Mouse (Mus musculus) urinary bladder, postnatal 4 days (tissue): ENCODE data around the gene Trim71.

Experiments used
- DNase-seq, 2 experiments: peaks; one replicate each; pipeline ENCODE4 v3.0.0; 2021 to 2022; ENCODE audit warnings: low spot score in 2 of 2

The Trim71 gene

DNA sequence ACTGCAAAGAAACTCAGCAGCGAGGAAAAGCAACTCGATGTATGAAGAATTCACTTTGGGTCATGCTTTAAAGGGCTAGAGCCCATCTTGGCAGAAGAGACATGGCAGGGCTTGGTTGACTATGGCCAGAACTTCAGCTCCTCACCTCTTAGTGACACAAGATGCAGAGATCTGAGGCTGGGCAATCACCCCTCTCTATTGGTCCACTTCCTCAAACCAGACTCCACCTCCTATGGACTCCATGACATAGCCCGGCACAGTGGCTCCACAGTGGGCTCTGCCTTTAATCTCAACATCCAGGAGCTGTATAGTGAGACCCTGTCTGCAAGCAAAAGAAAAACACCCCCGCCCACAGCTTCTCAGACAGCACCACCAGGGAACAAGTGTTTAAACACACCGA lies 79.4 kb downstream of the Trim71 start:
- no peak for DNase-seq

DNA sequence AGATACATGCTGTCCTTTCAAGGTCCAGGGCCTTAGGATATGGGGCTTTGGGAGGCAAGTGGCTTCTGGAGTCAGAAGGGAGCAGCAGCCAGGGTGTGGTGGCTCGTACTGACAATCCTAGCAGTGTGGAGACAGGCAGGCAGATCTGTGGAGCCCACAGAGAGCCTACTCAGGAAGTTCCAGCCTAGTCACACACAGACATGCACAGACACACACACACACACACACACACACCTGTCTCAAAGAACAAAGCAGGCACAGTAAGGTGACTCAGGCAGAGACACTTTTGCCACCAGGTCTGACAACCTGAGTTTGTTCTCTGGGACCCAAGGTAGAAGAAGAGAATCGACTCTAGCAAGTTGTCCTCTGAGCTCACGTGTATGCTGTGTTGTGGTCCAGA lies 83.2 kb downstream of the Trim71 start:
- no peak for DNase-seq

DNA sequence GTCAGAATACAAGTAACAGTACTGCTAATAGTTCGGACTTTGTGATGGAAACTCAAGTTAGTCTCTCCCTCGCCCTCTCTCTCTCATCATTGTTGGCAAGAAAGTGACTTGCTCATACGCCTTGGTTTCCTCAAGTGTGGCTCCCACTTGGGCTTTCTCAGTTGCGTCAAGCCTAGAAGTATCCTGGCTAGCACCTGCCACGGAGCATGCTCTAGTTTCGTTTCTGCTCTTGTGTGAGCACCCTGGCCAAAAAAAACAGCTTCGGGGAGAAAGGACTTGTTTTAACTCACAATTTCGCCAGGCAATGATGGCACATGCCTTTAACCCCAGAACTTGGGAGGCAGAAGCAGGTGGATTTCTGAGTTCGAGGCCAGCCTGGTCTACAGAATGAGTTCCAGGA lies 87.2 kb downstream of the Trim71 start:
- DNase-seq, result no peak

DNA sequence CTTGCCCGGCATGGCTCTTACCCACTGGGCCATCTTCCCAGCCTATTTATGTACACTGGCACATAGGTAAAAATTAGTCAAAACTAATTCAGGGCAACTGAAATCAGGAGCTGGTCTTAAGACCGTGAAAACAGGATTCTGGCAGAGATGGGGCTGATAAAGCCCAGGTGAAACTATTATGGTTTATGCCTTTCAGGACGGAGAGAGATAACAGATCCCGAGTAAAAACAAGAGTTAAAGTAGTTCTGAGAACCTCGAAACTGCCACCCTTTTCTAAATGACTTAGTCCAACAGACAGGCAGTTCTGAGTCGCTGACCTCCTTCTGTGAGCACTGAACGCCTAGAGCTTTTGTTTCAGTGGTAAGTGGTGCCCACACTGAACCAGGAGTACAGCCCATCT lies 92.3 kb downstream of the Trim71 start:
- no peak for DNase-seq

DNA sequence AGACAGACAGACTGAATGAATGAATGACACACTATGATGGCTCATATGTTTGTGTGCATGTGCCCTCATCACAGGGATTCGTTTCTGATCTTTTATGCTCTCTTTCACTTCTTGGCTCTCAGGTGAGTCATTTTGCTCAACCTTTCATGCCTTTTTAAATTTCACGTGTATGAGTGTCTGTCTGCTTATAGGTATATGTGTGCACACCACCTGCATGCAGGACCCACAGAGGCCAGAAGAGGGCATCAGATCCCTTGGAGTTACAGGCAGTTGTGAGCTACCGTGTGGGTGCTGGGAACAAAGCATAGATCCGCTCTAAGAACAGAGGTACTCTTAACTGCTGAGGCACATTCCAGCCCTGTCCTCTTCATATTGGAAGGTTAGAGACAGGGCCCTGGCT lies 95.5 kb downstream of the Trim71 start:
- DNase-seq, result no peak

DNA sequence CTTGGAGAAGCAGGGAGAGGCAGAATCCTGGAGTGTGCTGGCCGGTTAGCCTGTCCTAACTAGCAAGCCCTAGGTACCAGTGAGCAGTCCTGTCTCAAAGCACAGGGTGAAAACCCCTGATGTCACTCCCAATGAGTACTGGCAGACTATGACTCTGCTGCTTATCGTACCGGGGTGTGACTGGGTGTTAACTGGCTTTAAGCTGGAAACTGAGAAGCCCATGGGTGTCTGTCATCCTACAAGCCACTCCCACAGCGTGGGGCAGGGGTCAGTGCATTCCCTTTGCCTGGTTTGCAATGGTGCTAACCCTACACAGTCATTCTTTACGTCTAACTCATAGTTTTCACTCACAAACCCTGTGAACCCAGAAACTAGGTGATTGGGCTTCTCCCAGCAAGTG lies 96.0 kb downstream of the Trim71 start:
- DNase-seq, result no peak

DNA sequence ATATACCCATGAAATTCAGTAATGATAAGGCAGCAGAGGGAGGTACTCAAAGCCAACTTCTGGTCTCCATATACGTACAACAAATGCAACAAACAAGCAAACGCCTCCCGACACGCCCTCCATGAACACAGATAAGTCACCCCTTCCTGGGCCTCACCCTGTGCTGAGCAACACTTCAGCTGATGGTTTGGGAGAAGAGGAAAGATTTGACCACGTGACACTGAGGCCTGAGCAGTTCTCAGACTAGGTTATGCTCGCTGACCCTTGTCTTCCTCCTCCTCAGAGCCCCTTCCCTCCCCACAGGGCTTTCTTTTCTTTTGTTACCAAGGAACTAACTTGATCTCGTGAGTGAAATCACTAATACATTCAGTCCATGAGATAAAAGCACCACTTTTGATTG lies 97.3 kb downstream of the Trim71 start:
- no peak for DNase-seq

DNA sequence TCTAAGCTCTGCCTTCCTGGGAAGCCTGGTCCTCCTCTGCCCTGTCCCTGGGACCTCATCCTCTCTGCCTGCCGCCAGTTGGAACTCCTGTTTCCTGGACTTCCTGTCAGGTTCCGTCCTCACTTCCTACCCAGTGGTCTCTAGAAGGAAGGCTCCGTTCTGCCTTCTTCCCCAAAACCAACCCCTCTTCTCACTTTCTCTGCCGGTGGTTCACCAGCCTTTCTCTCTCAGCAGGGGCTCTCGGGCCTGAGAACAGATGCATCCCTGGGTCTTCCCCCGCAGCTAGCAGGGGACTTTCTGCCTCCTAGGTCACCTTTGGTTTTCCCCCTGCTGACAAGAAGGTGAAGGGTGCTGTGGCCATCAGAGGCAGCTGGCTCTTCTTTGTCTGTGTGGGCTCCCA lies 98.7 kb downstream of the Trim71 start:
- DNase-seq, result no peak

DNA sequence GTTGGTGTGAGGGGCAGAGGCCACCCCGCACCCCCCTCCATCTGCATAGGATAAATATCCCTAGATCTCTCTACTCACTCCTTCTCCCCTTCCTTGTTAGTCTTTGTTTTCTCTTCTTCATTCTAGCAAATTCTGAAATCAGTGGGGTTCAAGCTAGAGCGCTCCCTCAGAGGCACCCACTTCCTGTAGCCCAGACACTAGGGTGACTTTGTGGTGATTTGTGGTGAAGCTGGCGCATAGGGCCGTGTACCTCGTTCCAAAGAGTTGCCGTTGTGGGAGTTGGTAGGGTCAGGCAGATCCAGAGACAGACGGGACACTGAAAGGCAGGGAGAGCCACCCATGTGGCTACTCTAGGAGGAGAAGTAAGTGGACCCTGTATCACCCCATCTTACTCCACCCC lies 101.6 kb downstream of the Trim71 start:
- DNase-seq, result no peak

DNA sequence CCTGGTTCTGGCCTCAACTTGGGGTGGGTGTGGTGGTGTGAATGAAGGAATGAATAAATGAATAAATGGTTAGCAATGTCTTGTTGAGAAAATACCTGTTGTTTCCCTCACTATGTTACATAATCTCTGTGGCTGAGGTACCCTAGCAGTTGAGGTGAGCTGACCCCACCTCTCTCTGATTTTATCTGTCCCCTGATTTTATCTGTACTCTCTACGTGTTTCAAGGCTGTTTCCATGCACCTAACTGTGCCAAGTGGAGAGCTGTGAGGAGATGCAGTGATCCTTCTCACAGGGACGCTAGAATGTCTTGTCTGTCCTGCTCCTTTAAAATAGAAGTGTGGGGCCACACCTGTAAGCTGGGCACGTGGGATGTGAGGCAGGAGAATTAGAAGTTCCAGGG lies 105.7 kb downstream of the Trim71 start:
- DNase-seq, result no peak
